Mouse (Mus musculus) left cerebral cortex, adult 2 months (tissue): ENCODE data around the gene Clec4f. TPM values are rescaled to one million over a fixed set of nuclear protein-coding genes. Genes with fewer than 3 reads are reported as not detected.

Experiments used
- DNase-seq, 2 experiments: peaks; one replicate each; pipeline ENCODE4 v3.0.0; 2021 to 2022; ENCODE audit warnings: low spot score in 2 of 2, mixed read lengths in 1 of 2; ENCODE audit errors: extremely low spot score in 1 of 2
- H3K27ac ChIP-seq: fragments of 200-600 bp; 2 replicates; pipeline ENCODE4 v1.8.1; 2022
- H3K4me3 ChIP-seq: fragments of 200-600 bp; 2 replicates; pipeline ENCODE4 v1.8.1; 2022
- CTCF ChIP-seq: fragments of 200-600 bp; IDR thresholded peaks from 2 replicates; pipeline ENCODE4 v1.8.1; 2022; ENCODE audit warnings: antibody characterized with exemption, mild to moderate bottlenecking, moderate library complexity
- intact Hi-C: fragments of 180-260 bp; cut with DNase I; formaldehyde crosslinking; loops from one replicate; pipeline ENCODE4 v1.15.1; 2025
- total RNA-seq, 2 experiments: library from RNA; stranded (reverse); gene quantifications; 2 replicates each; pipeline ENCODE4 v1.2.3; 2021

The Clec4f gene
- total RNA-seq, 2 experiments from 2014 or later = not detected

- Histone ChIP-seq H3K4me3 (no peak overlapping the region), H3K27ac (no peak overlapping the region)
- no peak for TF ChIP-seq CTCF
- intact Hi-C loops = no loop called here
- DNase-seq = no peak
These were observed 36.0 kb downstream of the Clec4f start for GRCm38 (mm10) chr6:83619955-83620354.

GRCm38 (mm10) chr6:83617581-83618335 lies 38.2 kb downstream of the Clec4f start:
- no peak for DNase-seq
- intact Hi-C loops = no loop called here
- TF ChIP-seq CTCF = no peak
- Histone ChIP-seq H3K27ac (no peak overlapping the region), H3K4me3 (no peak overlapping the region)

DNA sequence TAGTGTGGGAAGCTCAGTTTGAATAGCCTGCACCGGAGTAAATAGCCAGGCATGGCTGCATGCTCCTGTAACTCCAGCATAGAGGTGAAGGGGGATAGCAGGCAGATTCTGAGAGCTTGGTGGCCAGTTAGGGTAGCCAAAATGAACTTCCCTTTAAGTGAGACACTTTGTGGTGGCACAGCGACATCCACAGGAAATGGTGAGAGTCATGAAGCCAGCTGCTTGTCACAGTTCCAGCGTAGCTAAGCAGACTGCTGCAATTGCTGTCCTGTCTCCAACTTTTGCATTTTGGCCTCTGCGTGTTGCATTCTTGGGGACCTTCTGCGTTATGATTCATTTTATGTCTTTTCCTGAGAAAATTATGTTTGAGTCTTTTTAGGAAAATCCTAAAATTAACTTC lies 39.5 kb downstream of the Clec4f start:
- intact Hi-C loops = loop anchor here (1.0 kb wide), 1 partner anchor 33 kb away; no protein-coding TSS in a partner anchor
- TF ChIP-seq CTCF = peak; percentile 46
- H3K4me3 ChIP-seq = no peak overlapping the region
- no peak overlapping the region for H3K27ac ChIP-seq
- DNase-seq = peak in 1 of 2 experiments; percentile 19

- no peak for DNase-seq
- TF ChIP-seq CTCF = no peak
- no peak overlapping the region for H3K4me3 ChIP-seq
- intact Hi-C loops = no loop called here
- no peak overlapping the region for H3K27ac ChIP-seq
These were observed 41.5 kb downstream of the Clec4f start for GRCm38 (mm10) chr6:83614469-83614868.

DNA sequence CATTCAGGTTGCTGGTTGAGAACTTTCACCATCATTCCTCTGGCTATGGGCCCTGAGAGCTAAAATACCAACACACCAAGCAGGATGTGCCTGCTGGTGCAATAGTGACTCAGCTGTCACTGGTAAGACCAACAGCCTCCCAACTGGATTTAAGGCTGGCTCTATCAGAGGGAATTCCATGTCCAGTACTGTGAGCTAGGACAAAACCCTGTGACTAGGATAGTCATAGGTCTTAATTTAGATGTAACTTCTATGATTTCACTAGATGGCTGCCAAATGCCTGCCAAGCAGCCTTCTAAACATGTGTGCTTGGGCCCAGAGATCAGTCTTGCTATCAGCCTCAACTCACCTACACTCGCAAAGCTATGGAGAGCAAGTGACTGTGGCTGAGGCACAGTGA lies 43.0 kb downstream of the Clec4f start:
- TF ChIP-seq CTCF = no peak
- Histone ChIP-seq H3K4me3 (no peak overlapping the region), H3K27ac (no peak overlapping the region)
- intact Hi-C loops = no loop called here
- DNase-seq = no peak

DNA sequence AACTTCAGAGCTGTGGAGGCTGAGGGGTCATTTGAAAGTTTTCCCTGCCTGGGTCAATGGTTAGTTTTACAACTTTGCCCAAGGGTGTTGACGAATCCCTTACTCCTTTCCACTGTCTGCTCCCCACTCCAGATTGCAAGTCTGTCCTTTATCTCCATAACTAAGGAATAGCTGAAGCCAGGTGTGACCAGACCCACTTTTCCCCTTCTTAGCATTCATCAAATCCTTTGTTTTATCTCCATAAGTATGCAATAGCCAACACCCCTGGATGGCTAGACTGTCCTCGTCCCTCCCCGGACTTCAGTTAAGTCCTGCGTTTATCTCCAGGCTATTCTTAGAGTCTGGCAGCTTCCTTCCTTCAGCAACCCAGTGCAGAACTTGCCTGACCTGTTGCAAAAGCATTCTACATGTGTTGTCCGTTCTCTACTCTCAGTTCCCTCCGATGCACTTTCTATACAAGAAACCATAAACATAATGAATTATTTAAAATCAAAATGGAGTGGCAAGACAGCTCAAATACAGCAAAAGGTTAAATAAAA lies 56.3 kb downstream of the Clec4f start:
- DNase-seq = no peak
- no peak overlapping the region for H3K27ac ChIP-seq
- no peak for TF ChIP-seq CTCF
- H3K4me3 ChIP-seq = no peak overlapping the region
- intact Hi-C loops = no loop called here

- intact Hi-C loops = no loop called here
- no peak for DNase-seq
- no peak for TF ChIP-seq CTCF
- no peak overlapping the region for H3K27ac ChIP-seq
- H3K4me3 ChIP-seq = no peak overlapping the region
These were observed 56.9 kb downstream of the Clec4f start for GRCm38 (mm10) chr6:83599060-83599550.

GRCm38 (mm10) chr6:83598646-83599045 lies 57.3 kb downstream of the Clec4f start:
- no peak overlapping the region for H3K4me3 ChIP-seq
- intact Hi-C loops = no loop called here
- DNase-seq = peak; percentile 23 to 29
- no peak overlapping the region for H3K27ac ChIP-seq
- TF ChIP-seq CTCF = peak; percentile 65

DNA sequence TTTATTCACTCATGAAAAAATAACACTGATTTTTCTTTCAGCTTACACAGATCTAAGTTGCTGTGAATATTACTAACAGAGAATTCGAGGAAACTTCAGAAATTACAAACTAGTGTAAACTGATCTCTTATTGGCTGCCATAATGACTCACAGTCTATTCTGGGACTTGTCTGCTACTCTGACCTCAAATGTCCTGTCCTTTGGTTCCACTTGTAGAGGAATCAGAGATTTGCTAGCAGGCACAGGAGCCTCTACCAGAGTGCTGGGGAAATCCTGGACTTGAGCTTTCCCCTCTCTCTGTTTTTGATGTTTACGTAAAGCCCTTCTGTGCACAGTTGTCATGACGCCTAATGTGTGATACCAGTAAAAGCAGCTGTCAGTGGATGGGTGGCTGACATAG lies 58.0 kb downstream of the Clec4f start:
- intact Hi-C loops = no loop called here
- no peak for DNase-seq
- H3K4me3 ChIP-seq = no peak overlapping the region
- no peak for TF ChIP-seq CTCF
- H3K27ac ChIP-seq = no peak overlapping the region

- Histone ChIP-seq H3K4me3 (no peak overlapping the region), H3K27ac (no peak overlapping the region)
- no peak for DNase-seq
- TF ChIP-seq CTCF = no peak
- intact Hi-C loops = no loop called here
These were observed 61.0 kb downstream of the Clec4f start for GRCm38 (mm10) chr6:83595035-83595434.

Other genes with a start within 250 kb of the Clec4f start
- gene Tet3, start 197.1 kb downstream of the Clec4f start, total RNA-seq = 10 to 100 TPM; 74.6 to 90.0 TPM
- gene Dguok, start 149.2 kb downstream of the Clec4f start, total RNA-seq = 10 to 100 TPM; 25.2 to 31.0 TPM
- gene Actg2, start 119.9 kb downstream of the Clec4f start, total RNA-seq = not detected
- 10 to 100 TPM; 30.2 to 30.6 TPM for gene Stambp, start 83.5 kb downstream of the Clec4f start, total RNA-seq
- not detected for gene Cd207, start 21.7 kb upstream of the Clec4f start, total RNA-seq
- gene Vax2, start 55.1 kb upstream of the Clec4f start, total RNA-seq = not detected
- gene Atp6v1b1, start 86.8 kb upstream of the Clec4f start, total RNA-seq = under 1 TPM in 1 of 2 experiments, not detected in 1; 0.20 TPM
- not detected for gene Ankrd53, start 106.5 kb upstream of the Clec4f start, total RNA-seq
- gene Tex261, start 119.6 kb upstream of the Clec4f start, total RNA-seq = 10 to 100 TPM; 49.1 to 53.9 TPM
- 10 to 100 TPM; 48.2 to 50.3 TPM for gene Nagk, start 138.8 kb upstream of the Clec4f start, total RNA-seq
- 10 to 100 TPM; 47.7 to 61.7 TPM for gene Paip2b, start 175.6 kb upstream of the Clec4f start, total RNA-seq
- 100 to 1,000 TPM; 132 to 134 TPM for gene Zfp638, start 210.9 kb upstream of the Clec4f start, total RNA-seq